Mouse (Mus musculus) small intestine, adult 2 months (tissue): Measurements from ENCODE around the gene Gm6034.
"Not testable (repeated sequence)": the region's sequence is repeated elsewhere in the genome, so short reads cannot be mapped to it uniquely, and the experiment has no call there.

ENCODE experiments used
- CTCF ChIP-seq: fragments of 200-500 bp; IDR thresholded peaks from 2 replicates; pipeline ENCODE4 v1.5.1; 2012; ENCODE audit warnings: low read depth, mild to moderate bottlenecking, control low read depth, inconsistent platforms, low read length, moderate library complexity, mixed read lengths; ENCODE audit not compliant: insufficient replicate concordance, insufficient read length; ENCODE audit errors: extremely low read depth
- POLR2A ChIP-seq: fragments of 200-500 bp; IDR thresholded peaks from 2 replicates; pipeline ENCODE4 v1.6.1; 2012; ENCODE audit warnings: low read depth, mild to moderate bottlenecking, control low read depth, inconsistent platforms, low read length, moderate library complexity

DNA sequence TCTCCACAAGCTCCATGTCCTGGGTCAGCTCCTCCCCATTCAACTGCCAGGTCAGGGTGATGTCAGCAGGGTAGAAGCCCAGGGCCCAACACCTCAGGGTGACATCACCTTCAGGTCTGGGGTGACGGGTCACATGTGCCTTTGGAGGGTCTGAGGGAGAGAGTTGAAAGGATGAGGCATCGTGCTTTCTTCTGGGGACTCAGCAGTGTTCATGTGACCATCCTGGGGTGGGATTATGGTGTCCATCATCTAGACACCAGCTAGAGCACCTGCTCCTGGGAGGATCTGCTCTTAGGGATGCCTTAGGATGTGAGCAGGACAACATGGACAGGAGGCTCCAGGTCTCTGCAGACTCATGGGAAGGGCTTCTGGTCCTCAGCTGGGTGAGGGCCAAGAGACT, 2.2 kb upstream of the Gm6034 start:
- TF ChIP-seq CTCF, POLR2A: not testable (repeated sequence)
